Mouse (Mus musculus) activated CD4-positive, CD25-positive, alpha-beta regulatory T cell, adult 4 months (primary cell): ENCODE results near the gene Rnf7. TPM values are rescaled to one million over a fixed set of nuclear protein-coding genes. Genes with fewer than 3 reads are reported as not detected.
A peak's percentile ranks its signal among the peaks of the same experiment; 100 is the strongest.
"Not testable (repeated sequence)": the region's sequence is repeated elsewhere in the genome, so short reads cannot be mapped to it uniquely, and the experiment has no call there.

Source experiments
- ATAC-seq: one replicate; pipeline ENCODE4 v1.8.0; 2017
- polyA plus RNA-seq, 2 experiments: library from polyadenylated mRNA; unstranded; fragments of 100-300 nt; shearing (Covaris generic); gene quantifications; one replicate each; pipeline ENCODE4 v1.2.1; 2017

Gene Rnf7
- 100 to 1,000 TPM; 116 to 130 TPM for polyA plus RNA-seq

DNA sequence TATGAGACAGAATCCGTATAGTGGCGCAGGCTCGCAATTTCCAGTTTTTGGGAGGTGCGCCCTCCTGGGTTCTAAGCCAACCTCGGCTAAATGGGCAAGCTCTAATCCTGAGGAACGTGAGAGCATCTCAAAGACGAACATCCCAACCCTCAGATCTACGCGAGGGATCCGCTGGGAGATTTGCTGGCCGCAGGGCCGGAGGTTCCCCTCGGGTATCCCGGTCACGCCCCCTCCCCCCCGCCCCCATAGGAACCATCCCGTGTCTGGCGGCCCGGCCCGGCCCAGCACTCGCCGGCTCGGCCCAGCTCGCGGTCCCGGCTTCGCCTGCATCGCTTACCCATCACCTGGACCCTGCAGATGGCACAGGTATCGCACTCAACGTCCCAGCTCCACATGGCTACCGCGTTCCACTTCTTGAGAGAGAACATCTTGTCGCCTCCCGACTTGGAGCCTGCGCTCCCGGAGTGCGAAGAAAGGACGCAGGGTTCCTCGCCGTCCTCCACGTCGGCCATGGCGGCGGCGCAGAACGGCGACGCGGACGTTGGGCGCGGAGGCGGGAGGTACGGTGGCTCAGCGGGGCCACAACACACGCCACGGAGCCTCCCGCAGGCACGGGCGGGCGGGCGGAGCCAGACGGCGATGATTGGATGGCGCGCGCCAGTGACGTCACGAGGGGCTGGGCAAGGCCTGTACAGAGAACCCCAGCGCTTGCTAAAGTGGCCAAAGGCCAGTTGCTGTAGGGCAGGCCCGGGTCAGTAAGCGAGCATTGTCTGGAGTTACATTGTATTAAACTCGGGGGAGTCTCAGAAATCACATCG lies at the start of gene Rnf7:
Gene Rnf7, minus strand, starts transcription at position 605 of the 818 bp plus-strand sequence.
- peak; percentile 97 for ATAC-seq

GRCm38 (mm10) chr9:96526011-96526410 lies 47.5 kb upstream of the Rnf7 start:
- ATAC-seq = no peak

DNA sequence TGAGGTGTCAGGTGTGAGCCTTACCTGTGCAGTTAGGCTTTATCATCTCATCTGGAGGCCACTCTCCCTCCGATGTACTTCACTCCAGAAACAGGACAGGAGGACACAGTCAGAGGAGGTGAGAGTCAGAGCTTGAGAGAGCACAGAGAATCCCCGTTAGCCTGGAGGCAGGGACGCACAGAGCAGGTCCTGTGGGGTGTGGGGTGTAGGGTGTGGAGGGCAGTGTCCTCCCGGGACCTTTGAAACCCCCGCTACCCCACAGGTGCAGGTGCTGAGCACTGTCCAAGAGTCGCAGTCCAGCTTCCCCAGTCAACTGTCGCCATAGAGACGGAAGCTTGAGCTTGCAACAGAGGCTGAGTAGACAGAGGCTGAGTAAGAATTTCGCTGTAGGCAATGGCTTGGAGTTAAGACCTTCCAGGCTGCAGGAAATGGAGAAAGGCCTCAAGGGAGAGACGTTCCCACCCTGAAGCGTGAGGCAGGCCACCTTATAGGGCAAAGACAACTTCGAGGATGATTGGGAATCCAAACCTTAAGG lies 46.6 kb upstream of the Rnf7 start, which contains the start of gene Gm28729:
Gene Gm28729, minus strand, starts transcription at position 293 of the 535 bp plus-strand sequence.
- no peak for ATAC-seq

GRCm38 (mm10) chr9:96523148-96523547 lies 44.7 kb upstream of the Rnf7 start:
- no peak for ATAC-seq

- ATAC-seq = not testable (repeated sequence)
Observed at GRCm38 (mm10) chr9:96521574-96521973, 43.1 kb upstream of the Rnf7 start.

- ATAC-seq = no peak
Observed at GRCm38 (mm10) chr9:96517429-96517828, 39.0 kb upstream of the Rnf7 start.

DNA sequence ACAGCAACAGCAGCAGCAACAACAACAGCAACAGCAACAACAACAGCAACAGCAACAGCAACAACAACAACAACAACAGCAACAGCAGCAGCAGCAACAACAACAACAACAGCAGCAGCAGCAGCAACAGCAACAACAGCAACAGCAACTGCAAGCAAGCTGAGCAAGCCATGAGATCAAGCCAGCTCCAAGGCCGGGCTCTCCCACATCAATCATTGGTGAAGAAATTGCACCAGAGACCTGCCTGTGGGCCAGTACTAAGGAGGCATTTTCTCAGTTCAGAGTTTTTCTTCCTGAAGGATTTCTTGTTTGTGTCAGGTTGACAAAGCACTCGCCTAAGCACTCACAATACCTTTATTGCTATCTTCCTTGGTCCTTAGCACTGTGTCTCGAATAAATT lies 38.3 kb upstream of the Rnf7 start:
- ATAC-seq = no peak

DNA sequence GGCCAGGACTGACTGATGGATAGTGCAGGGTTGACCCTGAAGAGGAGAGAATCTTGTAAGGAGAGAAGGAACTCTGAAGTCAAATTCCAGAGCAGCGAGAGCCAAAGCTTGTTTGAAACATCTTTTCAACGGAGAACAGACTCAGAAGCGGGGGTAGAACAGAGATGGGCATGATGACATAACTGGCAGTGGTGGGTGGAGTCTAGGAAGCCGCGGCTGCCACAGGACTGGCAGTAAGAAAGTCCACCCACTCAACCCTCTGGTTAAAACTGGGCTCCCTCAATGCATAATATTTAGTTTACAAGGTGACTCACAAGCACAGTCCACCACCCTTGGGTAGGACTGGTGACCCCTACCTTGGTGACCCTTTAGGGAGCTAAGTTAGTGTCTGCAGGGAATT lies 37.3 kb upstream of the Rnf7 start:
- peak; percentile 57 for ATAC-seq

- no peak for ATAC-seq
Observed at GRCm38 (mm10) chr9:96514278-96514677, 35.8 kb upstream of the Rnf7 start.

- no peak for ATAC-seq
Observed at GRCm38 (mm10) chr9:96506011-96506498, 27.6 kb upstream of the Rnf7 start.

DNA sequence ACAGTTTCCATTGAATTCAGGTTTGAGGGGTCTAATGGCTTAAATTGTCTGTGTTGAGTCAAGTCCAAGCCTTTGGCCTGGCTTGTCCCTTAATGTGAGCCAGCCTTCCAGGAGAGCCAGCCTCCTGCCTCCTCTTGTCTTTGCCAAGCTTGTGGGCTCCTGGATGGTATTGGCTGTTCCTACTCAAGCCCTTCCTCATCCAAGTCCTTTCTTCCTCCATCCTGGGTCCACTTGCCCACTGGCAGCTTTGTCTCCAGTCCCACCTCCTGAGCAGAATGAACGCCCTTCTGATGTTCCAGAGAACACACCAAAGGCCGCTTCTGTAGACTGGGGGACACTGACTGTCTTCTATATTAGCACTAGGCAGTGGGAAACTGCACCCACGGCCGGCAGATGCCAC lies 26.7 kb upstream of the Rnf7 start:
- ATAC-seq = no peak

GRCm38 (mm10) chr9:96504116-96504895 lies 25.8 kb upstream of the Rnf7 start:
- ATAC-seq = no peak

DNA sequence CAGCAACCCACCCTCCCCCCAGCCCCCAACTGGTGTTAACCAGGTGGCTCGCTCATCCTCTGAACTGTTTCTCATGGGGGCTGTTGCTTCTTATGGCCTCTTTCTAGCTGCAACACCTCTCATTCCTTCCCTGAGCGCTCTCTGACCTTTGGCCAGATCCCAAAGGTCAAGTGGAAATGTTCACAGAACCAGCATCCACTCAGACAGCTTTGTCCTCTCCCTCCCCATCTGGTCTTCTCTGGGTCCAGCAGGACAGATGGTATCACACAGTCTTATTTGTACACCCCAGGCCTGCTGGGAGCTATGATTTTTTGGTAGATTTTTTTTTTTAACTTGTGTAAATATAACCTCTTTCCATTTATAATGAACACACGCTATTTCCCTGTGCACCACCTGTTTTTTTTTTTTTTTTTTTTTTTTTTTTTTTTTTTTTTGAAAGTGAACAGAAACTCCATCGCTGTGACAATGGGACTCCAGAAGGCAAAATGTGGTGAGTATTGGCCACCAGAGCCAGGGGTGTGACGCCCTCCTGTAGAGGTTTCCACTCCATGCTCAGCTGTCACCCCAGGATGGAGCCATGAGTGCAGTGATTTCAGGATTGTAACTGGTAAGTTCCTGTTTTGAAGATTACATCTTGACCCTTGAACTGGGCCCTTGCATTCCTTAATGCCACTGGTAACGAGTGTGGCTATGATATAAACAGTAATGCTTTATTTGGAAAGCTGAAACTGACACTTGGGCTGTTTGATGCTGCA lies 24.6 kb upstream of the Rnf7 start:
- ATAC-seq = no peak

- ATAC-seq = no peak
Observed at GRCm38 (mm10) chr9:96501217-96501616, 22.7 kb upstream of the Rnf7 start.

- no peak for ATAC-seq
Observed at GRCm38 (mm10) chr9:96493212-96493611, 14.7 kb upstream of the Rnf7 start.

DNA sequence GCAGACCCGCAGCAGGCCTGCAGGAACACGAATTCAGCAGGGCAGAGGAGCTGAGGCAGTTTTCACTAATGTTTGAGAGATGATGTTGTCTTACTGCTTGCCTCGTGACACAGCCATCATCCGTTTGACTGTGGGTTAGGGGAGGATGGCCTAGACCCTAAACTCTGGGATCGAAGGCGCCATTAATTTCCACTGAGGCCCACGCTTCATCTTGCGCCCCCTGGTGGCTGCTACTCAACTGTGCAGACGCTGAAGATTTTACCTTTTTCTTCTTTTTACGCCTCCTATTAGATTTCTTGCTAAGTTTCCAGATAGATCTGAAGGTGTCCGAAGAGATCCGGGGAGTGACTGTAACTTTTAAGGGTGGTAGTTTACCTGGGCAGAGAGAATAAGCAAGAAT lies 13.3 kb upstream of the Rnf7 start:
- no peak for ATAC-seq

DNA sequence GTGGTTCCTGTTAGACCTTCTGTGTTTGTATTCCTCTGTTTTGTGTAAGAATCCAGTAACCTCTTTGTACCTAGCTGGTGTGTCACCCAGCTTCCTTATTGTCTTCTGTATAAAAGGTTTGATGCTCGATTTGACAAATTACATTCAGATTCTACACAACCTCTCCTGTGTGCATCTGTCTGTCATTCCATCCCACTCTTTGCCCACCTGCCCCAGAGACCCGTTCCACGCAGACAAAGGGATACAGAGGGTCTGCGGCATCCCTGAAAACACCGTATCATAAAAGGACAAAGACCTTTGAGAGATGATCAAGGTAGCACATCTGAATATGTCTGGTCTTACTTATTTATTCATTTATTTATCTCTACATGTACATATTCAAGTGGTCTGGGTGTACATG lies 9.4 kb upstream of the Rnf7 start:
- not testable (repeated sequence) for ATAC-seq

- ATAC-seq = no peak
Observed at GRCm38 (mm10) chr9:96483648-96484047, 5.2 kb upstream of the Rnf7 start.

DNA sequence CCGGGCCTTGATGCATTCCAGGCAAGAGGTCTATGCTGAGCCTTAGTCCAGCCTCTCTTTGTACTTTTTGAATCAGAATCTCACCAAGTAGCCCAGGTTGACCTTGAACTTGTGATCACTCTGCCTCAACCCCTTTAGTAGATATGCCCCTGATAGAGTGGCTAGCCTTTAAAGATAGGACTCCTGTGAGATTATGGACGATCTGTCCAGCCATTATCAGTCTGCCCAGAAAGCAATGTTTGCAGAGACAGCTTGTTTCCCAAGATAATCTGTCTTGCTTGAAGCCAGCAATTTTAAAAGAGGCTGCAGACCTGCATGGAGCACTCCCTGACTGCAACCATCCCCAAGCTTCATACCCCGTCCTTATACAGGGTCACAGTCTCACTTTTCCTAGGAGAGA lies 4.6 kb upstream of the Rnf7 start:
- ATAC-seq = no peak

- ATAC-seq = no peak
Observed at GRCm38 (mm10) chr9:96472356-96472755, 6.1 kb downstream of the Rnf7 start.

DNA sequence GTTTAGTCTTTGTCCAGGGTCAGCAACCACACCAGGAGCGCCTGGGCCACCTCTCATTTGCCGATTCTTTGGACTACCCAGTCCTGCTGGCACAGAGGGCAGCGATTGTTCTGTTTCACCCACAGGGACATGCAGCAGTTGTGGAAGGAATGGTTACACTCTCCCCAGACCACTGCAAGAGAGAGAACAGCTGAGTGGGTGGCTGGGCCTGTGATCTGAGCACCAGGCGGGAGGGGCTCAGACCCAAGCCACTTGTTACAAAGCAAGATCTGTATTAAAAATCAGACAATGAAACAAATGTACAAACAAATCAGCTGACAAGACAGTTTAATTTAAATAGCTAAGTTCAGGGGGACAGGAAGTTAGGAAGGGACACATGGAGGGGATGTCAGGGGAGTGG lies 6.8 kb downstream of the Rnf7 start:
- not testable (repeated sequence) for ATAC-seq

GRCm38 (mm10) chr9:96470266-96470974 lies 8.1 kb downstream of the Rnf7 start:
- no peak for ATAC-seq
